Mouse (Mus musculus) ovary, postnatal 10 days (tissue): ENCODE data around the gene Kif26b.

ENCODE experiments used
- DNase-seq: peaks from one replicate; pipeline ENCODE4 v3.0.0; 2022; ENCODE audit warnings: low spot score

Kif26b gene

GRCm38 (mm10) chr1:178840311-178840710 lies 311.4 kb downstream of the Kif26b start:
- DNase-seq = no peak

- DNase-seq = no peak
These were observed 315.9 kb downstream of the Kif26b start for GRCm38 (mm10) chr1:178844839-178845238.

DNA sequence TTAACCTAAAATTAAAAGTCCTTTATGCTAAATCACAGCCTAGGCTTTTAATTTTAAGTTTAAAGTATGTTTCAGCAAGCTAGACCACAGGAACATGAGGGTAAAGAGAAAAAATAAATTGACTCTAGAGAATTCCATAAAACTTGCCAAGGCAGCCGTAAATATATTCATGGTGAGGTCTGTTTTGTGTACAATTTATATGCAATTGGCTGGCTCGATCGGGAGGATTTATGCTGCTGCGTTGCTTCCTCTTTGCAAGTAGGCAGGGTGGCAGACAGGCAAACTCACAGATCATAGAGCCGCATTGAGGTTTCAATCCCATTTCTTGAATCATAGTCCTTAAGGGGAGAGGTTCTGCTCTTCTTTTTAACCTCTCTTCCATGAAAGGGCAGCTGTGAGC lies 318.6 kb downstream of the Kif26b start:
- no peak for DNase-seq

DNA sequence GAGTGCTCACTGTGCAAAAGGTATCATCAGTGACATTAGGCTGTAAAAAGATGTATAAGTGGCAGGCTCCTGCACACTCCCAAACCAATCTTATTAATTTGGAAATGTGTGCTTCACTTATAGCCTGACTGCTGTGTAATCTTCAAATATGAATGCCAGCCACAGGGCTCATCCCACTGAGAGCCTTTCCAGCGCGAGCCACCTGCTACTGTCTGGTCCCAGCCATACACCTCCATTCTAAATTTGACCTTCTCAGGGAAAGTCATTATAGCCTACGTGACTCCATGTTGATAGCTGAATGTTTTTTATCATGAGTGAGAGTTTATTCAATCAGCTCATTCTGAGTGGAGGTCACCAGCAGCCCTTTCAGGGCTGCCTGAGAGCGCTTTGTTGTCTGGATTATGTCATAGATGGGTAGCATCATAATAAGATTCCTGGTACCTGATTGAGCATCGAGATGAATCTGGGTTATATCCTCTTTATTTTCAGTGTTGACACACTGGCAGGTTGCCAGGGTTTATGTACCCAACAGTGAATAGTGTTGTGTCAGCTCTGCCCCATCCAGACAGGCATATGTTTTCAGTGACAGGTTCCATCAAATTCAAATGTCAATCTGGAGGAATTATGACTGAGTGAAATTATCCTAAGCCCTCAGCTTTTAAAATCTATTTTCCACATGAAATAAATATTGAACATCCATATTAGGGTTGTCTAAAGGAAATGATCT lies 319.6 kb downstream of the Kif26b start:
- DNase-seq = no peak

DNA sequence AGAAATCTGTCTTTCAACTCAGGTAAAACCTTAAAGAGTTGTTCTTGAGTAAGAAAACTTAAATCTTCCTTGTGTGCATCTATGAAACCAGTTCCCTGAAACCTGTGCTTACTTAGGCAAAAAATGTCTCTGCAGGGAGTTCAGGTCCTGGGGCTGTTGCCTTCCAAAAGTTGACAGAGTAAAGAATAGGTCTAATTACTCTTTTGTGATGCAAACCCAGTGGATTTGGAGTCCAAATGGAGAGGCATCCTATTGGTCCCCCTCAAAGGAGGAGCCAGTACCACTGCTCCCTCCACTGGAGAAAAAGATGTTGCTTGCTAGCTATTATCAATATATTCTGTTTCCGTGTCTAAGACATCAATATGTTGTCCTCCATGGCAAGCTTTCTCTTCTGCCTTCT lies 321.6 kb downstream of the Kif26b start:
- no peak for DNase-seq

GRCm38 (mm10) chr1:178854936-178855335 lies 326.0 kb downstream of the Kif26b start:
- DNase-seq = no peak

- no peak for DNase-seq
These were observed 327.0 kb downstream of the Kif26b start for GRCm38 (mm10) chr1:178855974-178856373.

DNA sequence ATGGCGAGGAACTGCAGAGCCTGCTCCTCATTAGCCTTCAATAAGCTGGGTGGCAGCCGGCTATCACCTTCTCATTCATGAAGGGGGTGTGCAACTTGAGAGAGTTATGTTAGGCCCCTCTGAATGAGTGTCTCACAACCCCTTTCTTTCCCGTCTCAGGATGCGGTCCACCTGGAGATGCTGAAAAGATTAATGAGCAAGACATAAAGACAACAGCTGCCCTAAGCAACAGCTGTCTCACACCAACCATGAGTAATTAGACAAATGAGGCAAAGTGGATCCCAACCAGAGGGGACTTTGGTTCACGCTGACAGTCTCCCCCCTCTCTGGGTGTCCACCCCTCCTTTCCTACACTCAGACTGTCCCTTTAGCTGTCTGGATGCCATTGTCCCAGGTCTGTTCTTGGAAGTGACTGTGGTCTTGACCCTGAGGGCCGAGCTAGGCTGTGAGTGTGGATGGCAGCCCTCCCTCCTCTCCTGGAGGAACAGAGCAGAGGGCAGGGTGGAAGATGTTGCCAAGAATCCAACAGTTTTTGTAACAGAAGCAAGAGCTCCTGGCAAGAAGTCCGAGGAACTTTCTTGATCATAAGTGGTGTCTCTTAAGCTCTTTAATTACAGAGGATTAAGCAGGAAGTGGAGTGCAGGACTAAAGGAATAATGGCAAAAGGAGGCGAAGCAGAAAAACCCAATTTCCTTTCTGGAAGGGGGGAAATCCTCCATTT lies 331.9 kb downstream of the Kif26b start:
- no peak for DNase-seq

GRCm38 (mm10) chr1:178861392-178861762 lies 332.5 kb downstream of the Kif26b start:
- DNase-seq = no peak

DNA sequence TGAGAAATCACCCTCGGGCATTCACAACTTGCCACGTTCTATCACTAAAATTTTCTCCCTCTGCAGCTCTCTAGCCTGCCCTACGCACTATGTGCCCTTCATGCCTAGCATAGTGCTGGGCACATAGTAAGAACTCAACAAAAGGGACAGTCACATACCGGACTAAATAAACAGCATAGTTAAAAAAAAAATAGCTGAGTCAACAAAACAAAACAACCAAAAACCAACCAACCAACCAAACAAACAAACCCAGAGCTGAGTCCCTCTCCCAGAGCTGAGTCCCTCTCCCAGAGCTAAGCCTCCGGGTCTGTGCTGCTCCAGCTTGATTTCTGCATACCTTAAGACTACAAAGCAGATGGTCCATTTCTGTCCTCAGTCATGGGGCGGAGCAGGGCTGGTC lies 334.8 kb downstream of the Kif26b start:
- no peak for DNase-seq

DNA sequence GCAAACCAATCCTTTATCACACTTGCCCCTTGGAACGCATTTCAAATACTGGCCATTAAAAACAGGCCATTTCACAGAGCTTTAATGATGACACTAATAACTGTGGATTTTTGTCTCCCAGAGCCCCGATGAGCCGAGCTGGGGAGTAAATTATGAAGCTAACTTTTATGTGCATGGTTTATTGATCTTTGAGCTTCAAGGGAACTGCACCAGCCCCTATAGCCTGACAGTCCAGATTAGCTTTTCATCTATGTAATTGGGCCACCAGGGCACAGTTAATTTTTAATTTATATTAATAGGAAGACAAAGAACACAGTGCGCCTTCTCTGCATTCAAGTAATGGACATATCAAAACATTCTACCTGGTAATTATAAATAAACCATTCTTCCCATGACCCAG lies 335.4 kb downstream of the Kif26b start:
- DNase-seq = no peak

DNA sequence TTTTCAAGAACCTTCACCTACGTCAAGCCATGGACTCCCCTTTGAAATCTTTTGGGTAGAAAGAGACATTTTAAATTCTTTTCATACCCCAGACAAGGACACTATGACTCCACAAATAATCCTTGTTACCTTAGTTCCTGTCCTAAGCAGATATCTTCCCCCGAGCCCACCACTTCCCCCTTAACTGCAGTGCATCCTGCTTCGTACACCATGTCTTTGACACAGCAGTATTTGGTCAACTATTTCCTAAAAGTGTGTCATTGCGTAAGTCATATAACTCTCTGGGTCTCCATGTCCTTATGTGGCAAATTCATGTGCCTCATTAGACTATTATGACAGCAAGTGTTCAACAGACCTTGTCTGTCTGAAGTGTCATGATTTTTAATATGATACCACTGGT lies 337.8 kb downstream of the Kif26b start:
- DNase-seq = no peak

DNA sequence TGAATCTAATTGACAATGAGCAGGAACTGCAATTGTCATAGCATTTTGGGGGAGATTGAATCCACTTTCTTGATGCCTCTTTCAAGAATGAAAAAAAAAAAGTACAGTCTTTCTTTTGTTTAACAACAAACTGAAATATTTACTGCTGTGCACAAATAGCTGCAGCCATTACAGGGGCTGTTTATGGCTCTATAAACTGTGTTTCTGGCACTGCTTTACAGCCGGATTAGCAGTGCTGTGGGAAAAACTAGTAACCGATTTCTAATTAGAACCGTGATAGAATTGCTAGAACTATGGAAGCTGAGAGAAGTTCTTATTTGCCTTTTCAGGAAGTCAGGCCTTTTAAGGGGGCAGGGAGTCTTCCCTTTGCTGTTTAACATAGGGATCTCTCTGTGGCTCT lies 342.1 kb downstream of the Kif26b start:
- DNase-seq = no peak

GRCm38 (mm10) chr1:178876926-178877325 lies 348.0 kb downstream of the Kif26b start:
- no peak for DNase-seq

DNA sequence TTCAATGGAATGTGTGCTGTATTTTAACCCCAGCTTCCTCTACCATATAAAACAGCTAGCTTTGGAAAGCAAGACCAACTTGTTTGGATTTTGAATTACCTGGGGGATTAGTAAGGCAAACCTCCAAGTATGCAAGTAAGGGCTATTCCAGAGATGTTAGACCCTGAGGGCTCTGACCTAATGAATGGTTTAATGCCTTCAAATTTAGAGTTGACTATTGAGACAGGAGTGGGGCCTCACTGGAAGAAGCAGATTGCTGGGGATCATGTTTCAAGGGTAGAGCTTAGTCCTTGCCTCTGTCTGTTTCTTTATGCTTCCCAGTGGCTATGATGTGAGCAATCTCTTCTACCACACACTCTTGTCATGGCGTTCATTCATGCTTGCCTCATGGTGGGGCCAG lies 349.8 kb downstream of the Kif26b start:
- no peak for DNase-seq

GRCm38 (mm10) chr1:178880905-178881304 lies 352.0 kb downstream of the Kif26b start:
- no peak for DNase-seq

- no peak for DNase-seq
These were observed 357.7 kb downstream of the Kif26b start for GRCm38 (mm10) chr1:178886671-178887070.

DNA sequence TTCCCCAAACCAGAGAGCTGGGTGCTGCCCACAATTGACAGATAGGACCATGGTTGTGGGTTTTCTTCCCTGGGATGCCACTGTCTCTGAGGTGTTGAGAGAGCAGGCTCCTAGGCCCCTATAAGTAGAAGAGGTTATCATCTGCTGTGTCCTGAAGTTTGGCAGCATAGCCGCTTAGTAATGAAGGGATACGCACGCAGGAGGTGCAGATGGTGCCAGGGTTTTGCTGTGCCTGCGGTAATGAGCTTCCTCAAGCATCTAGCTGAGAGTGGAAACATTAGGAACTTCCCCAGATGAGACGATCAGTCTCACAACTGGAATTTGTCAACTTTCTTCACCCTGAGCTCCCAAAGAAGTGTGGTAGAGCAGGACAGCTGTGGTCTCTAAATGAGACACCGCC lies 363.5 kb downstream of the Kif26b start:
- DNase-seq = no peak

DNA sequence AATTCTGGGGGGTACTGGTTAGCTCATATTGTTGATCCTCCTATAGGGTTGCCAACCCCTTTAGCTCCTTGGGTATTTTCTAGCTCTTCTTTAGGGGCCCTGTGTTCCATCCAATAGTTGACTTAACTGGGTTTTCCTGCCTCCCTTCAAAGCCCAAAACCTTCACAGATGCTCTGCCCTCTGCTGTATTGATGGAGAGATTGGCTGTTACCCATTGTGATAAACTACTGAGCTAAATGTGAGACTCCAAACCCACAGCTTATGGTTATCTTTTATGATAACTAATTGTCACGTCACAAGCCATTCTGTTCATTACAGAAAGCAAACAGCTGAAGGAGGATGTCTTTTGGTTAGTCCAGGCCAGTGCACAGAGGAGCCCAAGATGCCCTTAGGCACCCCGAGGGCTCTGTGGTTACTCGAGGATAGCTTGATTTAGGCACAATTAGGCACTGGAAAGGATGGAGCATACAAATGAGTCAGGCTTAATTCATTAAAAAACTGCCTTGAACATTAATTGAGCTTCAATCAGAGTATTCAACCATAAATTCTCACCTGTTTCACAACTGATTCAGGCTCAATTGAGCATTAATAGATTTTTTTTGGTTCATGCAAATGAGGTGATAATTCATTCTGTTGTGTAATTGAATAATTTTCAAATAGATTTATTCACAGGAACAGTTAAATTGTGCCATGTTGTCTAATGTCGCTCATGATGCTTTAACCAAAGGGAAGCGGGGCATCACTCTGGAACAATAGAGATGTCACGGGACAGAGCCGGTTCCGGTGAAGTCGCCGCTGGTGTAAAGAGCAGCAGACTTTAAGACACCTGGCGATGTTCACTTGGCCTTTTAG lies 364.5 kb downstream of the Kif26b start:
- no peak for DNase-seq

DNA sequence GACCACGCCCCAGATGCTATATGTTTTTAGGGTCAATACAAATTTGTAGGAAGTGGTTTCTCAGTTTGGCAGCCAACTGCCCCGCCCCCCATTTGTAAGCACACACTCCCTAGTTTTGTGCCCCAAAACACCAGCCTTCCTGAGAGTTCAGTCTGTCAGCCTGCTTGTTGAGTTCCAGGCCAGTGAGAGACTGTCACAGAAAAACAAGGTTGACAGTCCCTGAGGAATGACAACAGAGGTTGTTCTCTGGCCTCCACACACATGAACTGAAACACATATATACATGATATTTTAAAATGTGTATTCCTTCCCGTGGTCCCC lies 365.1 kb downstream of the Kif26b start:
- no peak for DNase-seq

DNA sequence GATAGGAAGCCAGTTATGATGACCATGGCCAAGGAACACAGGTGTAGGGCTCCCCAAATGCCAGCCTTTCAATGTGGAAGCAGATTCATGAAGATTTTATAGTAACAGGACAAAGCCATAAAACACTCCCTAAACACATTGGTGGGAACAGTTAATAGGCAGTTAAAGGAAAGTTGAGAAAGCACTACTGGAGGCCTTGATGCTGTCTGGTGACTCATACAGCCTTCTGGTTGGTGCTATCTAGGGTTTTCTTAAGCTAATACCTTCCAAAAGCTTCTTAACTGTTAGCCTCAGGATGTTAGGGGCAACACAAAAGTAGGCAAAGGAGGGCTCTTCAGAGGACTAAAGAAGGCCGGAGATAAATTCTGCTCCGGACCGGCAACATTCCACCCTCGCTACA lies 366.7 kb downstream of the Kif26b start:
- DNase-seq = no peak

DNA sequence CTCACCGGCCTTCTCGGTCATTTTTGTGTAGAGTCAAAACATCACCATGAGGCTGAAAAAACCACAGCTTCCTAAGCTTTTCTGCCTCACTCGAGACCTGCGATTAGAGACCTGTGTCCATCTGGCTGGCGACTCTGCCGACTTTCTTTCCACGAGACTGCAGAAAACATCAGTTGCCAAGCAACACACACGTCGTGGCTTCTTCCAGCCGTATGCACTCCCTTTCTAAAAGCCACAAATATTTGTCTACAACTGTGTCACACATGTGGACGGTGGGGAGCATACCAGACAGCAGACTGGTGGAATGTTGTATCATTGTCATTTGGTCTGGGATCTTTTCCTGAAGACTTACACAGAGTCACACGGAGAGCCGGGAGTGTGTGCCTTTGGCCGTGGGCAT lies 382.0 kb downstream of the Kif26b start:
- no peak for DNase-seq
